Mouse (Mus musculus) heart, embryonic 11.5 days (tissue): ENCODE data around the gene P2rx6. TPM values are rescaled to one million over a fixed set of nuclear protein-coding genes. Genes with fewer than 3 reads are reported as not detected.
A peak's percentile ranks its signal among the peaks of the same experiment; 100 is the strongest.

Experiments
- ATAC-seq: fragments of 200-750 bp; cut with Nextera tagmentation; replicated peaks from 2 replicates; pipeline ENCODE4 v1.8.0; 2017; ENCODE audit warnings: moderate library complexity; ENCODE audit not compliant: insufficient number of reproducible peaks, low FRiP score, low TSS enrichment
- H3K27ac ChIP-seq: fragments of 300-500 bp; sonication (generic); 2 replicates; pipeline ENCODE4 v1.5.1; 2014; ENCODE audit warnings: mild to moderate bottlenecking, low read depth, low read length
- H3K27me3 ChIP-seq: fragments of 300-500 bp; sonication (generic); 2 replicates; pipeline ENCODE4 v1.6.1; 2014; ENCODE audit warnings: mild to moderate bottlenecking, low read length, mixed read lengths; ENCODE audit not compliant: control insufficient read depth, insufficient read depth
- H3K36me3 ChIP-seq: fragments of 300-500 bp; sonication (generic); 2 replicates; pipeline ENCODE4 v1.6.1; 2014; ENCODE audit warnings: mild to moderate bottlenecking, low read length, moderate library complexity, mixed read lengths; ENCODE audit not compliant: control insufficient read depth, insufficient read depth
- H3K4me1 ChIP-seq: fragments of 300-500 bp; sonication (generic); 2 replicates; pipeline ENCODE4 v1.6.1; 2014; ENCODE audit warnings: low read length; ENCODE audit not compliant: control insufficient read depth, insufficient read depth
- H3K4me2 ChIP-seq: fragments of 300-500 bp; sonication (generic); 2 replicates; pipeline ENCODE4 v1.6.1; 2014; ENCODE audit warnings: mild to moderate bottlenecking, moderate library complexity
- H3K4me3 ChIP-seq: fragments of 300-500 bp; sonication (generic); 2 replicates; pipeline ENCODE4 v1.5.1; 2014; ENCODE audit warnings: low read depth, low read length
- H3K9ac ChIP-seq: fragments of 300-500 bp; sonication (generic); 2 replicates; pipeline ENCODE4 v1.6.1; 2014; ENCODE audit warnings: mild to moderate bottlenecking, low read depth, low read length, moderate library complexity
- H3K9me3 ChIP-seq: fragments of 300-500 bp; sonication (generic); replicated peaks from 2 replicates; pipeline ENCODE4 v1.6.1; 2016; ENCODE audit warnings: low read length; ENCODE audit not compliant: control insufficient read depth
- WGBS: fragments of 180-500 bp; shearing (Covaris S2); extraction: QIAGEN DNeasy Blood & Tissue Kit; methylation state at CpG from one replicate; pipeline ENCODE4 v1.1.7; 2014; ENCODE audit not compliant: insufficient replicate concordance; 5-methylcytosine and 5-hydroxymethylcytosine counted together
- polyA plus RNA-seq: library from polyadenylated mRNA; unstranded; fragments of >200 nt; fragmentation: Nextera tagmentation; extraction: Ambion mirVana; gene quantifications from 2 replicates; pipeline ENCODE4 v1.2.1, GENCODE M21; 2014

Gene P2rx6
- polyA plus RNA-seq = 0.51 and 0.70 TPM in 2 replicates

DNA sequence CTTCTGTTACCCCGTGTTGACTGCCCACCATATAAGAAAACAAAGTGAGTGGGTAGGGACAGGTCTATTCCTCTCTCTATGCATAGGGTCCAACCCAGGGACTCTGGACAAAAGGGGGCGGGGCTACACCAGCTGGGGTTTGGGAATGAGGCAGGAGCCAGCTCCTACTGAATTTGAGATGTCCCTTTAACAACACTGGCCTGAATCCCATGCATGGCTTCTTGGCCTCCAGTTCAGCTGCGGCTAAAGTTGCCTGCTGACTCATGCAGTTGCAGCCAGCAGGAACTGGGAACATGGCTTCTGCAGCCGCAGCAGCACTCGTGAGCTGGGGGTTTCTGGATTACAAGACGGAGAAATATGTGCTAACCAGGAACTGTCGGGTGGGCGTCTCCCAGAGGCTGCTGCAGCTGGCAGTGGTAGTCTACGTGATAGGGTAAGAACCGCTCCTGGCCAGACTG lies at the start of gene P2rx6:
Gene P2rx6, plus strand, starts transcription at position 135 of the 458 bp plus-strand sequence.
- ATAC-seq = 0 out of 2 replicates have a peak, but pooled peaks have one; percentile 29
- Histone ChIP-seq H3K27ac (peak within 1 kb of the TSS; percentile 57), H3K4me2 (peak within 1 kb of the TSS; percentile 78), H3K4me1 (peaks cover 33% of the 10 kb centered on the region), H3K9ac (peak within 1 kb of the TSS; percentile 67), H3K9me3 (no peaks in the 10 kb centered on the region), H3K27me3 (no peaks in the 10 kb centered on the region), H3K4me3 (peak within 1 kb of the TSS; percentile 38), H3K36me3 (no peaks in the 10 kb centered on the region)
- whole genome bisulfite sequencing = 2% methylated on average over 10 of the region's 10 CpGs

DNA sequence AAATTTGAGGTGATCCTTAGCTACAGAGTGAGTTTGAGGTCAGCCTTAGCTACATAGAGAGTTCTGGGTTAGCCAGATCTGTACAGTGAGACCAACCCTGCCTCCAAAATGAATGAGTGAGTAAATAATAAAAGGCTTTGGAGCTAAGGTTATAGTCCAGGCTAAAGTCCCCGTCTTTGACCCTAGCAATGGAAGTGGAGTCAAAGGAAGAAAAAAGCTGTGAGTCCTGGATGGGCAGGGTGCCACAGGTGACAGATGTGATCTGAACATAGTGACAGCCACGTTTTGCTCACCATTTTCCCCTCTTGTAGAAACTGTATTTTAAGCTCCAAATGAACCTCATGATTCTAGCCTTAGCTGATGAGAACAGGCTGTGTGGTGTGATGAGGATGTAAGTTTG lies 42.8 kb upstream of the P2rx6 start:
- H3K4me1 ChIP-seq = no peaks in the 10 kb centered on the region
- H3K36me3 ChIP-seq = peaks cover 38% of the 10 kb centered on the region
- WGBS = 83% methylated on average over 2 of the region's 2 CpGs
- H3K9ac ChIP-seq = no peak overlapping the region
- no peak overlapping the region for H3K4me2 ChIP-seq
- ATAC-seq = no peak
- no peaks in the 10 kb centered on the region for H3K27me3 ChIP-seq
- no peaks in the 10 kb centered on the region for H3K9me3 ChIP-seq
- no peak overlapping the region for H3K27ac ChIP-seq
- no peak overlapping the region for H3K4me3 ChIP-seq

DNA sequence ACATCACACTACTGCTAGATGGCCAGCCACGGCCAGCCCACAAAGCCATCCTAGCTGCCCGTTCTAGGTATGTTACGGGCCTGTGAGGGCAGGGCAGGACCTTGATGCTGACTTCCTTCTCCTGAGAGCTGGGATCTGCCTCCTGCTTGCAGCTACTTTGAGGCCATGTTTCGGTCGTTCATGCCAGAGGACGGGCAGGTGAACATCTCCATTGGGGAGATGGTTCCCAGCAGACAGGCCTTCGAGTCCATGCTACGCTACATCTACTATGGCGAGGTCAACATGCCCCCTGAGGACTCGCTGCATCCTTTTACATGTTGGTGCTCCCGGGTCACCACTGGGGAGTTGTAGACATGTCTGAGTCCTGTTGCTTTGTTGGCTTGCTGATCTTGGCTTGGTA lies 37.5 kb upstream of the P2rx6 start:
- Histone ChIP-seq H3K27ac (no peak overlapping the region), H3K36me3 (peaks cover 54% of the 10 kb centered on the region), H3K4me1 (0 out of 2 replicates have a peak, but pooled peaks cover 3% of the 10 kb centered on the region), H3K9me3 (no peaks in the 10 kb centered on the region), H3K27me3 (no peaks in the 10 kb centered on the region), H3K9ac (no peak overlapping the region), H3K4me2 (no peak overlapping the region), H3K4me3 (no peak overlapping the region)
- WGBS = 90% methylated on average over 11 of the region's 11 CpGs
- ATAC-seq = no peak

DNA sequence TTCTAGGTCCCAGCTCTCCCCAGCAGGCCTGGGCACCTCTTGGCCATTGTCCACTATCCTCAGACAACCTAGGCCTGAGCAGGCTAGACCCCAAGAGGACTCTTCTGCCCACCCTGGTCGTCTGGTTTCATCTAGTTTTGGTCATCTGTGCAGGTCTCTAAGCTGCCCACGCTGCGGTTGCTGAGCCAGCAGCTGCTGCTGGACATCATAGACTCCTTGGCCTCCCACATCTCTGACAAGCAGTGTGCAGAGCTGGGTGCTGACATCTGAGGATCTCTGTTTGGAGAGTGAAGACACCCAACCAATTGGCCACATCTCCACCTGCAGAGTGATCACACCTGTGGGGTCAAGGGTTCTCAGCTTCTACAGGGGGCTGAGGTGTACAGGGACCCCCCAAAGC lies 36.2 kb upstream of the P2rx6 start:
- H3K4me1 ChIP-seq = peaks cover 10% of the 10 kb centered on the region
- H3K27ac ChIP-seq = no peak overlapping the region
- no peak overlapping the region for H3K9ac ChIP-seq
- H3K27me3 ChIP-seq = no peaks in the 10 kb centered on the region
- no peak overlapping the region for H3K4me3 ChIP-seq
- WGBS = 81% methylated on average over 3 of the region's 3 CpGs
- H3K36me3 ChIP-seq = peaks cover 48% of the 10 kb centered on the region
- H3K9me3 ChIP-seq = no peaks in the 10 kb centered on the region
- no peak for ATAC-seq
- H3K4me2 ChIP-seq = no peak overlapping the region

DNA sequence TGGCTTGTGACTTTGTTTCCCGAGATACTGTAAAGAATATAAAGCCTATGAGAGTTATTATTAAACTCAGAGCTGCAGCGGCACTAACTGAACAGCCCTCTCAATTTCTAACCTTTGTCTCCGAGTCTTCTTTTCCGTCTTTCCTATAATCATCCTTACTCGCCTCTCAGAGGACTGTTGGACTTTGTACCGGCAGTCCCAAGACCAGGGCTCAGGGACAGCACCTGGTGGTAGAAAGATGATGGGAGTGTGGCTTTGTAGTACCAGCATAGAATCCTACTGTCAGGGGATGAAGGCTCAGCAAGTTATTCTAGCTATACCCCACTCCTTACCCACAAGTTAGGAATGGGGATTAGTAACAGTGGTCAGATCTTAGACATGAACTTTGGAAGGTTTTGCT lies 35.5 kb upstream of the P2rx6 start:
- Histone ChIP-seq H3K27ac (no peak overlapping the region), H3K9me3 (no peaks in the 10 kb centered on the region), H3K4me1 (peaks cover 10% of the 10 kb centered on the region), H3K9ac (no peak overlapping the region), H3K27me3 (no peaks in the 10 kb centered on the region), H3K4me2 (no peak overlapping the region), H3K36me3 (peaks cover 45% of the 10 kb centered on the region), H3K4me3 (no peak overlapping the region)
- ATAC-seq = no peak
- 87% methylated on average over 6 of the region's 6 CpGs for WGBS

DNA sequence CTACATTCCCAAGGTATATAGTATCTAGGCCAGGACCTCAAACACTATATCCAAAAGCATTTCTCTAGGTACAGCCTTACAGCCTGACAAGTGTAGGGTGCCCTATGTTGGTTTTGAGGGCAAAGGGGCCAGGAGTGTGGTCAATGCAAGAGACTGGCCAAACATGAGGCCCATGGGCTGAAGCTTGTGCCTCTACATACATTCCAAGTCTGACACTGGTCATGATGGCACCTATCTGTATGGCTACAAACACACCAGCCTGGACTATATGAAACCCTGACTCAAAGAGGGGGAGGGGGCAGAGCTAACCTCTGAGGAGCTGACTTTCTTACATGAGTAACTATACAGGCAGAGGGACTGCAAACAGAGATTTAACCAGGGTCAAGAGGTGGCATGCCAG lies 34.1 kb upstream of the P2rx6 start:
- no peak overlapping the region for H3K9ac ChIP-seq
- H3K36me3 ChIP-seq = peaks cover 33% of the 10 kb centered on the region
- H3K4me2 ChIP-seq = no peak overlapping the region
- H3K27me3 ChIP-seq = no peaks in the 10 kb centered on the region
- H3K27ac ChIP-seq = no peak overlapping the region
- H3K4me1 ChIP-seq = peaks cover 16% of the 10 kb centered on the region
- no peak overlapping the region for H3K4me3 ChIP-seq
- ATAC-seq = no peak
- no peaks in the 10 kb centered on the region for H3K9me3 ChIP-seq

DNA sequence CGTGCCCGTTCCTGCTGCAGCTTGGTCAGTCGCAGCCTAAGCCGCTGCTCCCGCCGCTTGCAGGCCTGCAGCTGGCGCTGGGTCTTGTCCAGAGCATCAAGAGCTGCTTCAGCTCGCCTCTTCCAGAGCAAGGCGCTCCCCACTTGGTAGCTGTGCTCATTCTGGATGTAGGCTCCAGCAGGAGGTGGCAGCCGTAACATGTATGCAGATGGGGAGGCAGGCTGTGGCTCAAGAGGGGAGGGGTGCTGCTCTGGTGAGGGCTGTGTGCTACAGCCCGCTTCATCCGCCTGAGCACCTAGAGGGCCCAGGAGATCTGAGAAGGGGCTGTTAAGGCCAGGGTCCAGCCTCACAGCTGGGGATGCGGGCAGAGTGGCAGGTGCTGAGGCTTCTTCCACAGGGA lies 33.4 kb upstream of the P2rx6 start:
- H3K36me3 ChIP-seq = peaks cover 33% of the 10 kb centered on the region
- WGBS = 83% methylated on average over 13 of the region's 13 CpGs

DNA sequence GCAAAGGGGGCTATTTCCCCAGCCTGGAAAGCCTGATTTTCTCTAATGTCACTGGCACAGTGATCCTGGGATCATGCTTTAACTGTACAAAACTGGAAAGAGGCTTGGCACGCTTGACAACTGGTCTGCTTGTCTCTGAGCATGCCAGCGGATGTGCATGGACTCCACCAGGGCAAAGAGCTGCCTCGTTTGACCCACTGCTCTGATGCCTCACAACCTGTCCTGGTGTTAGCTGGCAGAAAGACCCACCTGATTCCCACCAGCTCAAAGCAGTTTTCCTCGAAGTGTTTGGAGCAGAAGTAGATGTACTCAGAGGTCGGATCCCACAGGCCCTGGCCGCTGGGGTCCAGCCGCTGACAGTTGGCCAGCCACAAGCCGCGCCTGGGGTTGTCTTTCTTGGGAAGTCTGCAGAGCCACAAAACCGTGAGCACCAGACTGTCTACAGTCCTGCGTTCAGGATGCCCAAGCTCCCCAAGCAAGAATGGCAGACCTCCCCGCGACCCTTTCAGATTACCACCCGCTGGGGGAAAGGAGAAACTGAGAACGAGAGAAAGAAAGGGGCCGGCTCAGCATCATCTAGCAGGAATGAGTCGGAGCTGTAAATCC lies 31.6 kb upstream of the P2rx6 start:
- H3K27ac ChIP-seq = peak overlapping the region; percentile 92
- peaks cover 16% of the 10 kb centered on the region for H3K4me1 ChIP-seq
- no peaks in the 10 kb centered on the region for H3K27me3 ChIP-seq
- ATAC-seq = 0 out of 2 replicates have a peak, but pooled peaks have one; percentile 7
- H3K4me3 ChIP-seq = peak overlapping the region; percentile 64
- H3K36me3 ChIP-seq = peaks cover 23% of the 10 kb centered on the region
- no peaks in the 10 kb centered on the region for H3K9me3 ChIP-seq
- H3K4me2 ChIP-seq = peak overlapping the region; percentile 91
- H3K9ac ChIP-seq = peak overlapping the region; percentile 83
- 16% methylated on average over 17 of the region's 17 CpGs for WGBS

More for the DNA sequence above, 33.4 kb upstream of the P2rx6 start:
- no peak overlapping the region for H3K9ac ChIP-seq
- no peaks in the 10 kb centered on the region for H3K9me3 ChIP-seq
- no peak overlapping the region for H3K4me3 ChIP-seq
- H3K27me3 ChIP-seq = no peaks in the 10 kb centered on the region
- no peak for ATAC-seq
- no peak overlapping the region for H3K27ac ChIP-seq
- peaks cover 16% of the 10 kb centered on the region for H3K4me1 ChIP-seq
- H3K4me2 ChIP-seq = no peak overlapping the region
